Mouse (Mus musculus): ENCODE measurements around the gene Slc48a1. TPM values are rescaled to one million over a fixed set of nuclear protein-coding genes. Genes with fewer than 3 reads are reported as not detected.

The Slc48a1 gene
- polyA plus RNA-seq (2016; fragmentation: Nextera tagmentation; extraction: Ambion mirVana): 36.6 and 38.1 TPM in 2 replicates

DNA sequence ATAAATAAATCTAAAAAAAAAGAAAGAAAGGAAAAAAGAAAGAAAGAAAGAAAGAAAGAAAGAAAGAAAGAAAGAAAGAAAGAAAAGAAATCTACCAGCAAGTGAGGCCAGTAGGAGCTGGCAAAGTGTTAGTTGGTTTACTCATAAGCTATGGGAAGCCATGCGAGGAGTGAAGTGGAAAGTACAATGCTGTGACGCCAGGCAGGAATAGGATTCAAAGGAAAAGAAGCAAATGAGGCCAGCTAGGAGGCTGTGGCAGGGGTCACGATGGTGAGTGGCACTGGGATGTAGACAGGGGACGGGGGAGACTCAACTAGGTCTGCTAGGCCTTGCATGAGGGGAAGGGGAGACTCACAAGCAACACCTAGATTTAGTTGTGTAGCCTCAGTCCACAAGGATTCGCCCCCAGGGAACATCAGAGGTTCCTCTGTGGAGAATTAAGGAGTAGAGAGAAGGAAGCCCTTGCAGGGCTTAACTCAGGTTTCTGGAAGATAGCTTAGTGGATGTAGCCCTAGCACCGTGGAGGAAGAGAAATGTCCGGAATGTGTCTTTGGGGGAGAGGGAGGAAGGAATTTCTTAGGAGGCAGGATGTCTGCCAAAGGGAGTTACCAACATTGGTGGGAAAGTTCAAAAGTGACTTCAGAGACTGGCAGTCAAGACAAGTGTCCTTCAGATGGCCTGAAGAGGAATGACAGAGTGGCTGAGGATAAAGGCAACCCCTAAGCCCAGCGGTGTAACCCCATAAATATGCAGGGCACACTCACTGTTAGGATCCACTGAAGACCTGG is at the start of gene Slc48a1:
Gene Slc48a1 (plus strand): TSS at position 210 of the 788 bp plus-strand sequence.
- no peak for ATAC-seq (ENCODE audit: low FRiP score)
- Histone ChIP-seq H3K9me3 (no peaks in the 10 kb centered on the region), H3K27ac (no peak within 1 kb of the TSS), H3K36me3 (replicated peaks) (no peaks in the 10 kb centered on the region), H3K4me2 (no peak within 1 kb of the TSS), H3K4me1 (peaks cover 17% of the 10 kb centered on the region), H3K4me3 (replicated peaks) (no peak within 1 kb of the TSS), H3K27me3 (peaks cover 43% of the 10 kb centered on the region), H3K9ac (no peak within 1 kb of the TSS)
- 85% methylated on average over 8 of the region's 8 CpGs for WGBS

DNA sequence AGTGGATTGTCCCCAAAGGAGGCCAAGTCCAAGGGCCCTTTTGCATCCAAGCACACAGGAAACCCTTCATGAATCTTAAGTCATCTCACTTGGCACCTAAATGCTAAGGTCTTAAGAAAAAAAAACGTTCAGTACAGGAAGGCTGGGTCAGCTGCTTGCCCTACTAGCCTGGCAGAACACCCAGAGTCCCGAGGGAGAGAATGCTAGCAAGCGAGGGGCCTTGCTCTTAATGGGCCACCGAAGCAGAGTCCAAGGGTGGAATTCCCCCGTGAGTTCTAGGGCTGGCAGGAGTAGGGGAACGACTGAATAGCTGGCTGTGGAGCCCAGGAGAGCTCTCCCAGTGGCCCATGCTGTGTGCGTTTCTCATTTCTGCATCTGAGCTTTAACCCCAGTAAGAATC is 49.5 kb upstream of the Slc48a1 start:
- Histone ChIP-seq H3K27me3 (no peaks in the 10 kb centered on the region; the same call in 1 of the 2 replicates), H3K4me3 (replicated peaks) (no peak overlapping the region), H3K4me2 (no peak overlapping the region), H3K9me3 (no peaks in the 10 kb centered on the region), H3K36me3 (replicated peaks) (no peaks in the 10 kb centered on the region), H3K9ac (no peak overlapping the region), H3K4me1 (no peaks in the 10 kb centered on the region), H3K27ac (no peak overlapping the region)
- no peak for ATAC-seq (ENCODE audit: low FRiP score)
- 72% methylated on average over 7 of the region's 7 CpGs for WGBS

- WGBS: 66% methylated on average over 6 of the region's 6 CpGs
- H3K27ac ChIP-seq: no peak overlapping the region
- H3K4me2 ChIP-seq: no peak overlapping the region
- no peaks in the 10 kb centered on the region; the same call in 1 of the 2 replicates for H3K27me3 ChIP-seq
- no peak for ATAC-seq (ENCODE audit: low FRiP score)
- no peaks in the 10 kb centered on the region for H3K36me3 ChIP-seq (replicated peaks)
- H3K4me3 ChIP-seq (replicated peaks): no peak overlapping the region
- H3K9ac ChIP-seq: no peak overlapping the region
- H3K4me1 ChIP-seq: no peaks in the 10 kb centered on the region
- no peaks in the 10 kb centered on the region for H3K9me3 ChIP-seq
Measured at GRCm38 (mm10) chr15:97730365-97730764, 48.0 kb upstream of the Slc48a1 start.

DNA sequence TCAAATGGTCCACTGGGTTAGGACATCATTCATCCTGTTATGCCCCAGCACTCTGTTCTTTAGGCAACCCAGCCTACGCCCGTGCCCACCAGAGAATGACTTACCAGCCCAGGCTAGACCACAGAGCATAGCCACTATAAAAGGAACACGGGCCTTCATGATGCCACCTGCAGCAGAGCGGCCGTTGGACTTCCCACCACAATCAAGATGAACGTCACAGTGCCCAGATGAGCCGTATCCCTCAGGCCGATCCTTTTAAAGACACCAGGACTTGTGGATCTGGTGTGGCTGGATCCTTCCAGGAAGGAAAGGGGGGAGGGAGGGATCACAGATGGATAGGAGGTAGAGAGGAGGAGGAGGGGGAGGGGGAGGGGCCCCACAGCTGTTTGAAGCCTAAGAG is 47.2 kb upstream of the Slc48a1 start, which contains the start of gene Endou:
Gene Endou (minus strand): TSS at position 229 of the 400 bp plus-strand sequence.
- Histone ChIP-seq H3K4me2 (no peak within 1 kb of the TSS), H3K36me3 (replicated peaks) (no peaks in the 10 kb centered on the region), H3K4me1 (no peaks in the 10 kb centered on the region), H3K27ac (no peak within 1 kb of the TSS), H3K27me3 (no peaks in the 10 kb centered on the region; the same call in 1 of the 2 replicates), H3K9ac (no peak within 1 kb of the TSS), H3K4me3 (replicated peaks) (no peak within 1 kb of the TSS), H3K9me3 (no peaks in the 10 kb centered on the region)
- ATAC-seq (ENCODE audit: low FRiP score): no peak
- WGBS: 93% methylated on average over 8 of the region's 8 CpGs

GRCm38 (mm10) chr15:97731988-97732387 is 46.3 kb upstream of the Slc48a1 start:
- Histone ChIP-seq H3K9ac (no peak overlapping the region), H3K4me1 (no peaks in the 10 kb centered on the region), H3K4me3 (replicated peaks) (no peak overlapping the region), H3K36me3 (replicated peaks) (no peaks in the 10 kb centered on the region), H3K4me2 (no peak overlapping the region), H3K9me3 (no peaks in the 10 kb centered on the region), H3K27ac (no peak overlapping the region), H3K27me3 (no peaks in the 10 kb centered on the region; the same call in 1 of the 2 replicates)
- no peak for ATAC-seq (ENCODE audit: low FRiP score)
- WGBS: 93% methylated on average over 11 of the region's 11 CpGs

DNA sequence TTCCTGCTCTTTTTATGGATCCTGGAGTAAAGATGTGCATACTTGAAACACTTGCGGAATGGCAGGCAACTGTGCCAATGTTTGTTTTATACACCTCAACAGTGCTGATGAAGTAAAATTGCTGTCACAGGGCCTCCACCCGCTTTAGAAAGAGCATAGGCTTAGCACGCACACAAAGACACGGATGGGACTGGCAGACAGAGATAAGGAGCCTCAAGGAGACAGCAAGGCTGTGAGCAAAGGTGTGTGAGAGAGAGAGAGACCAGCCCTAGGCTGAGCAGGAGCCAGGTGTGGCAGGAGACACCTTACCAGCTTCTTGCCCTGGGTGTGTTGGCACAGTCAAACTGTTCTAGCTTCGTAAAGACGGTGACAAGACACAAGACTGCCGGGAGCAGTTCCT is 39.4 kb upstream of the Slc48a1 start:
- H3K27me3 ChIP-seq: no peaks in the 10 kb centered on the region
- no peak overlapping the region for H3K4me3 ChIP-seq (replicated peaks)
- no peak for ATAC-seq (ENCODE audit: low FRiP score)
- H3K4me2 ChIP-seq: no peak overlapping the region
- H3K36me3 ChIP-seq (replicated peaks): no peaks in the 10 kb centered on the region
- WGBS: 93% methylated on average over 7 of the region's 7 CpGs
- no peak overlapping the region for H3K9ac ChIP-seq
- H3K27ac ChIP-seq: no peak overlapping the region
- H3K4me1 ChIP-seq: 0 out of 2 replicates have a peak, but pooled peaks cover 8% of the 10 kb centered on the region
- H3K9me3 ChIP-seq: no peaks in the 10 kb centered on the region

DNA sequence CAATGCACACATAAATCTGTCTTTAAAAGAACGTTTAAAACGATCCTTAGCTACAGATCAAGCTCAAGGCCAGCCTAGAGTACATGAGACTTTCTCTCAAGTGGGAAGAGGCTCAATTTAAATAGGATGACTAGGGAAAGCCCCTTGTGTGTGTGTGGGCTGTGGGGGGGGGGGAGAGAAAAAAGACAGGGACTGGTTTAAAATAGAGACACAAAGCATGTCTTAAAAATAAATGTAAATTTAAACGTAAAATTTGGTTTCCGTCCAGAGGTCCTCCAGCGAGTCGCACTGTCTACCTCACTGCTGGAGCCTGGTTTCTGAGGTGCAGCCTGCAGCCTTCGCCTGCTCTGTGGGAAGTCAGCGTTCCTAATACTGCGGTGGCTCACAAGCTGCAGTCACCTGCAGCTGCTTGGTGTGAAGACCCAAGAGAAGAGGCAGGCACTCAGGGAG is 38.0 kb upstream of the Slc48a1 start:
- no peak for ATAC-seq (ENCODE audit: low FRiP score)
- no peak overlapping the region for H3K4me3 ChIP-seq (replicated peaks)
- H3K36me3 ChIP-seq (replicated peaks): no peaks in the 10 kb centered on the region
- H3K27ac ChIP-seq: no peak overlapping the region
- H3K9ac ChIP-seq: no peak overlapping the region
- no peaks in the 10 kb centered on the region for H3K9me3 ChIP-seq
- peaks cover 14% of the 10 kb centered on the region for H3K4me1 ChIP-seq
- 87% methylated on average over 9 of the region's 9 CpGs for WGBS
- no peaks in the 10 kb centered on the region for H3K27me3 ChIP-seq
- no peak overlapping the region for H3K4me2 ChIP-seq

- 82% methylated on average over 12 of the region's 12 CpGs for WGBS
- Histone ChIP-seq H3K9ac (no peak overlapping the region), H3K27me3 (no peaks in the 10 kb centered on the region), H3K36me3 (replicated peaks) (no peaks in the 10 kb centered on the region), H3K4me1 (peaks cover 14% of the 10 kb centered on the region), H3K27ac (no peak overlapping the region; the same call in 1 of the 2 replicates), H3K4me3 (replicated peaks) (no peak overlapping the region), H3K9me3 (no peaks in the 10 kb centered on the region), H3K4me2 (no peak overlapping the region)
- no peak for ATAC-seq (ENCODE audit: low FRiP score)
Measured at GRCm38 (mm10) chr15:97741662-97742061, 36.7 kb upstream of the Slc48a1 start.

DNA sequence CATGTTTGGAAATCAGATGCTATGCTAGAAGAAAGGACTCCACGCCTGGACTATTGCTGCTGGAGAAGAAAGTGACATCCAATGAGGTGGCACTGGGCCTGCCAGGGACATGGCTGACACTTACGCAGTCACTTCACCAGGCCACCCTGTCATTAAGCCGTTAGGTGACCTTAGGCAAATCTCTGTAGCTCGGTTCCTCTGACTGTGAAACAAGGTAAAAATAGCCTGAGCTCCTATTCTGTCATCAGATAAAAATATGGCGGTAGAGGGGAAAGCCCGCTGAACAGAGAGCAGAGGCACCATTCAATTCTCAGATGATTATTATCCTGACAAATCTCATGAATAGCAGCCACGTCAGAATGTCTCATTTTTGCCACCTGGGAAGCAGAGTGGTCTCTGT is 36.2 kb upstream of the Slc48a1 start:
- Histone ChIP-seq H3K9ac (no peak overlapping the region), H3K27me3 (no peaks in the 10 kb centered on the region), H3K4me1 (peaks cover 14% of the 10 kb centered on the region), H3K27ac (no peak overlapping the region), H3K36me3 (replicated peaks) (no peaks in the 10 kb centered on the region), H3K4me2 (no peak overlapping the region), H3K4me3 (replicated peaks) (no peak overlapping the region), H3K9me3 (no peaks in the 10 kb centered on the region)
- 67% methylated on average over 7 of the region's 7 CpGs for WGBS
- no peak for ATAC-seq (ENCODE audit: low FRiP score)

DNA sequence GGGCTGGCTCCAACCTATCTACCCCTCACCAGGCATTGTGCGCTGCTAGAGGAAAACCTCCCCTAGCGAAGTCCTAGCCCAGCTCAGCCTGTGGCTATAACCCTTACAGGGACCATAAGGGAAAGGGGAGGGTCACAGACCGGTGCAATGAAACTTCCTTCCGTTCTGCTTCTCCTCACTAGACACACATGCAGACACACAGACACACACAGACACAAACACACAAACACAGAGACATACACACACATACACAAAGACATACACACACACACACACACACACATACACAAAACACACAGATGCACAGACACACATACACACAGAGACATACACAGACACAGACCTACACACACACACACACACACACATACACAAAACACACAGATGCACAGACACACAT is 35.7 kb upstream of the Slc48a1 start:
- H3K4me3 ChIP-seq (replicated peaks): no peak overlapping the region
- H3K36me3 ChIP-seq (replicated peaks): no peaks in the 10 kb centered on the region
- 61% methylated on average over 4 of the region's 4 CpGs for WGBS
- no peak overlapping the region for H3K27ac ChIP-seq
- no peaks in the 10 kb centered on the region for H3K27me3 ChIP-seq
- H3K9me3 ChIP-seq: no peaks in the 10 kb centered on the region
- peaks cover 14% of the 10 kb centered on the region for H3K4me1 ChIP-seq
- no peak overlapping the region for H3K4me2 ChIP-seq
- no peak overlapping the region for H3K9ac ChIP-seq
- no peak for ATAC-seq (ENCODE audit: low FRiP score)

DNA sequence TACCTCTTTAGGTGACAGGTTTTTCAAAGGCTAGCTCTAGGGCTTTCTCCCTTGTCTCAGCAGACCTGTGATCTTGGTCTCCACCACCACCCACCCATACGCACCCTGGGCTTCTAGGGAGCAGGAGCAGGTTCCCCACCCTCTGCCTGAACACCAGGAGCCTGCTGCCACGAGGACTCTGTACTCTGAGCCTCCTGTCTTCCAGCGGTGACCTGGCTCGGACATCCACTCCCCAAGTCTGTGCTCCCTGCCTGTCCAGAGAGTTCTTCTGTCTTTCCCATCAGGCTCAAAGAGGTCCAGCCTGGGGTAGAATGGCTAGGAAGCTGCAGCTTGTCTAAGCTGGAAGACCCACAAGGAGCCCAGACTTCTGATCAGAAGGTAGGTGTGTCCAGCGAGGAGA is 35.1 kb upstream of the Slc48a1 start:
- H3K36me3 ChIP-seq (replicated peaks): no peaks in the 10 kb centered on the region
- no peak overlapping the region for H3K4me2 ChIP-seq
- H3K9me3 ChIP-seq: no peaks in the 10 kb centered on the region
- H3K27me3 ChIP-seq: no peaks in the 10 kb centered on the region
- no peak for ATAC-seq (ENCODE audit: low FRiP score)
- WGBS: 87% methylated on average over 5 of the region's 5 CpGs
- H3K27ac ChIP-seq: no peak overlapping the region
- H3K9ac ChIP-seq: no peak overlapping the region
- H3K4me3 ChIP-seq (replicated peaks): no peak overlapping the region
- peaks cover 18% of the 10 kb centered on the region for H3K4me1 ChIP-seq

DNA sequence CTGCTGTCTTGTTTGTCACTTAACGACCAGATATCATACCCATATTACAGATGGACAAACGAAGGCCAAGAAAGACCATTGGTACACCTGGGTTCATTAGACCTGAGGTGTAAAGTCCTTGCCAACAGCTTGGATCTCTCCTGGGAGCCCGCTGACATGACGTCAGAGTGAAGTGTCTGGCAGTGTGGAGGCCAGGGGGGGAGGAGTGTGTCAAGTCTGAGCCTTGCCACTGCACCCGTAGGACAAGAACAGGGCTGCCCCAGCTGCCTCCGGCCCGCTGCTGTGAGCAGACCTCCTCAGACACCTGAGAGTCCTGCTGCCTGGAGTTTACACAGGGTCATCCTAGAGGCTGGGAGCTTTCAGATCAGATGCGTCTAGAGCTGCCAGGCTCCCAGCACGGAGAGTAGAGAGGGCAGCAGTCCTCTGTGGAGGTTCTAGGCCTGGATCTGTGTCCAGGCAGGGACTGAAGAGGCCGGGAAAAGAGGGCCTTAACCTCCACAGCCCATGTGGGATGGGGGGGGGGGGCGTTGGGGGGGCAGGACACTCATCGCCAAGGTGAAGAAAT is 34.3 kb upstream of the Slc48a1 start:
- Histone ChIP-seq H3K36me3 (replicated peaks) (no peaks in the 10 kb centered on the region), H3K9ac (no peak overlapping the region), H3K4me3 (replicated peaks) (no peak overlapping the region), H3K27ac (no peak overlapping the region; the same call in 1 of the 2 replicates), H3K4me2 (no peak overlapping the region), H3K4me1 (peaks cover 23% of the 10 kb centered on the region), H3K9me3 (no peaks in the 10 kb centered on the region), H3K27me3 (no peaks in the 10 kb centered on the region)
- no peak for ATAC-seq (ENCODE audit: low FRiP score)
- 75% methylated on average over 11 of the region's 12 CpGs for WGBS

Measured in forebrain, embryonic 12.5 days (tissue).